Mouse (Mus musculus) erythroblast, embryonic 14.5 days (primary cell): ENCODE results near the gene Shf. TPM values are rescaled to one million over a fixed set of nuclear protein-coding genes. Genes with fewer than 3 reads are reported as not detected.

Experiments used
- H3K27me3 ChIP-seq: 2 replicates; pipeline ENCODE4 v1.6.1; 2012; ENCODE audit warnings: inconsistent platforms; ENCODE audit not compliant: control insufficient read depth
- H3K36me3 ChIP-seq: 2 replicates; pipeline ENCODE4 v1.6.1; 2012; ENCODE audit warnings: mild to moderate bottlenecking, inconsistent platforms; ENCODE audit not compliant: control insufficient read depth
- H3K4me1 ChIP-seq: 2 replicates; pipeline ENCODE4 v1.6.1; 2012; ENCODE audit warnings: inconsistent platforms; ENCODE audit not compliant: control insufficient read depth
- H3K4me3 ChIP-seq: replicated peaks from 2 replicates; pipeline ENCODE3; 2012; ENCODE audit warnings: moderate library complexity, mild to moderate bottlenecking, inconsistent platforms
- H3K9me3 ChIP-seq: 2 replicates; pipeline ENCODE4 v1.6.1; 2012; ENCODE audit warnings: low read length, inconsistent platforms, mixed read lengths; ENCODE audit not compliant: control insufficient read depth
- GATA1 ChIP-seq: IDR thresholded peaks from 2 replicates; pipeline ENCODE4 v1.6.1; 2012; ENCODE audit warnings: low read length, inconsistent platforms, mixed read lengths
- TAL1 ChIP-seq: IDR thresholded peaks from 3 replicates; pipeline ENCODE4 v1.6.1; 2012; ENCODE audit warnings: low read length, inconsistent platforms, mixed read lengths
- polyA plus RNA-seq: library from polyadenylated mRNA; stranded (reverse); fragments of >175 nt; gene quantifications from 2 replicates; pipeline ENCODE4 v1.2.3, GENCODE M21; 2012

The Shf gene
- polyA plus RNA-seq, 1 experiment = 6.6 TPM

GRCm38 (mm10) chr2:122301921-122302573, 66.9 kb downstream of the Shf start:
- Histone ChIP-seq H3K27me3 (peaks cover 88% of the 10 kb centered on the region), H3K4me3 (no peak overlapping the region)
- TF ChIP-seq GATA1 = no peak
- TF ChIP-seq TAL1 = no peak

DNA sequence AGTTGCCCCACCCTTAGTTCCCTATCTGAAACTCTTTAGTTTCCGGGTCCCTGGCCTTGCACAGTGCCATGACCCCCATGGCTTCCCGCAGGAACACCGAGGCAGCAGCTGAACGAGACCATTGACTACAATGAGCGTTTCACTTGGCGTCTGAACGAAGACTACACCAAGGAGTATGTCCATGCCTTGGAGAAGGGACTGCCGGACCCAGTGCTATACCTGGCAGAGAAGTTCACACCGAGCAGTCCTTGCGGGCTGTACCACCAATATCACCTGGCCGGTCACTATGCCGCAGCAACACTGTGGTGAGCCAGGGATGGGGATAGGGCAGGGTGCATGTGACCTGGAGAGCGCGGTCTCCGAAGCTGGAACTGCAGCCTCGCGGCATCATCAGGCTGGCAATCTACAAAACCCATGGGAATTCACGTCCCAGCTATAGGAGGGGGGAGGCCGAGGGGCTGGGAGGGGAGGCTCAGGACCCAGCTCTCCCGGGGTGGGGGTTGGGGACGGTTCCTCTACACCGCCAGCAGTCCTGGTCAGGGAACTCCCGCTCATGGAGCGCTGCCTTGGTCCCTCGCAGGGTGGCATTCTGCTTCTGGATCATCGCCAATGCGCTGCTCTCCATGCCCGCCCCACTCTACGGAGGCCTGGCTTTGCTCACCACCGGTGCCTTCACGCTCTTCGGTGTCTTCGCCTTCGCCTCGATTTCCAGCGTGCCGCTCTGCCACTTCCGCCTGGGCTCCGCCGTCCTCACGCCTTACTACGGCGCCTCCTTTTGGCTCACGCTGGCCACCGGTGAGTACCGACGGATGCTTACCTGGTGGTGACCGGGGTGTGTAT, 67.7 kb downstream of the Shf start:
- Histone ChIP-seq H3K27me3 (peaks cover 87% of the 10 kb centered on the region), H3K4me1 (no peaks in the 10 kb centered on the region), H3K36me3 (no peaks in the 10 kb centered on the region), H3K9me3 (peaks cover 7% of the 10 kb centered on the region; the same call in 1 of the 2 replicates), H3K4me3 (no peak overlapping the region)
- TF ChIP-seq TAL1 (no peak), GATA1 (no peak)

More at GRCm38 (mm10) chr2:122301921-122302573, 66.9 kb downstream of the Shf start:
- no peaks in the 10 kb centered on the region for H3K4me1 ChIP-seq
- H3K36me3 ChIP-seq = no peaks in the 10 kb centered on the region
- H3K9me3 ChIP-seq = peaks cover 7% of the 10 kb centered on the region; the same call in 1 of the 2 replicates

GRCm38 (mm10) chr2:122300656-122301020, 68.3 kb downstream of the Shf start:
- Histone ChIP-seq H3K27me3 (peaks cover 87% of the 10 kb centered on the region), H3K36me3 (no peaks in the 10 kb centered on the region), H3K4me3 (no peak overlapping the region), H3K9me3 (peaks cover 7% of the 10 kb centered on the region; the same call in 1 of the 2 replicates), H3K4me1 (no peaks in the 10 kb centered on the region)
- TF ChIP-seq TAL1 = no peak
- no peak for TF ChIP-seq GATA1

- Histone ChIP-seq H3K4me1 (no peaks in the 10 kb centered on the region), H3K27me3 (peaks cover 90% of the 10 kb centered on the region), H3K9me3 (peaks cover 7% of the 10 kb centered on the region; the same call in 1 of the 2 replicates), H3K4me3 (no peak overlapping the region), H3K36me3 (no peaks in the 10 kb centered on the region)
- TF ChIP-seq GATA1 (no peak), TAL1 (no peak)
These were observed 68.9 kb downstream of the Shf start for GRCm38 (mm10) chr2:122299911-122300655.

Other genes with a start within 250 kb of the Shf start
- 1.1 and 1.6 TPM in 2 replicates for gene B2m, start 221.5 kb downstream of the Shf start, polyA plus RNA-seq
- not detected in 2 replicates for gene Trim69, start 208.5 kb downstream of the Shf start, polyA plus RNA-seq
- gene Patl2, start 183.0 kb downstream of the Shf start, polyA plus RNA-seq = not detected in 2 replicates
- gene Terb2, start 182.9 kb downstream of the Shf start, polyA plus RNA-seq = not detected in 2 replicates
- 1.5 and 2.0 TPM in 2 replicates for gene Sord, start 134.4 kb downstream of the Shf start, polyA plus RNA-seq
- not detected in 2 replicates for gene Duox2, start 70.7 kb downstream of the Shf start, polyA plus RNA-seq
- not detected in 2 replicates for gene Duoxa2, start 70.3 kb downstream of the Shf start, polyA plus RNA-seq
- not detected in 2 replicates for gene Duoxa1, start 55.4 kb downstream of the Shf start, polyA plus RNA-seq
- gene Duox1, start 53.5 kb downstream of the Shf start, polyA plus RNA-seq = not detected in 2 replicates
- gene Slc28a2, start 57.3 kb upstream of the Shf start, polyA plus RNA-seq = not detected in 2 replicates
- gene Gm14085, start 115.8 kb upstream of the Shf start, polyA plus RNA-seq = not detected in 2 replicates
- gene Gatm, start 242.1 kb upstream of the Shf start, polyA plus RNA-seq = 0.09 and 0.13 TPM in 2 replicates